ENCODE assay signal across 18 mouse cellular contexts in the genomic region with DNA sequence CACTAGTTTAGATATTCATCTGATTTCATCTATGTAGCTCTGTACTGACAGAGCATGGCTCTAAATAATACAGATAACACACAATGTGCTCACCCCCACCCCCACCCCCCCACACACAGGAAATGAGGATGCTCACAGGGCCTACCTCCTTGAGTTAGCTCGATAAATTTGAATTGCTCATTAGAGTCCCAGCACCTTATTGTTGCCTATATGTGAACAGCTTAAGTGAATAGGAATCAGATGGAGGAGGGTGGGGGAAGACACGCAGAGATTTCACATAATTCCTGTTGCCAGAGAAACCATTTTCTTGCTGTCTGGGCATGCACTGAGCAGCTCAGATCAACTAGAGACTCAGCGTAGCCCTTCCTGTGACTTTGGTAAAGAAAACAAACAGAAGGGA.
DNase-seq lines count a peak whose midpoint lies in the region; ATAC-seq lines count a peak whose summit lies in the region.
"Had no signal": no experiment of that assay in that cellular context is flagged by ENCODE, and none has a peak within 500 bp of the region (broad histone marks: within the 10 kb centered on the region; RNA-seq: fewer than 3 reads in every experiment).

No protein-coding gene starts in this region.

- no peak overlapping the region for H3K27ac ChIP-seq in midbrain, embryonic 11.5 days (ENCODE audit: low read depth, low read length)
- H3K27ac ChIP-seq: embryonic facial prominence, embryonic 13.5 days; liver, embryonic 12.5 days had no signal

- peak; percentile 91 for ATAC-seq in midbrain, embryonic 11.5 days (ENCODE audit: low FRiP score)
- ATAC-seq: intestine, embryonic 16.5 days; liver, embryonic 12.5 days; Patski had no signal

- no peak overlapping the region for H3K4me2 ChIP-seq in midbrain, embryonic 11.5 days
- H3K4me2 ChIP-seq: embryonic facial prominence, embryonic 13.5 days; liver, embryonic 12.5 days had no signal

- no peaks in the 10 kb centered on the region for H3K9me3 ChIP-seq in midbrain, embryonic 11.5 days (ENCODE audit: control insufficient read depth, low read length)
- H3K9me3 ChIP-seq: embryonic facial prominence, embryonic 13.5 days; liver, embryonic 12.5 days had no signal

- H3K4me3 ChIP-seq in midbrain, embryonic 11.5 days (ENCODE audit: low read depth, low read length) = no peak overlapping the region
- H3K4me3 ChIP-seq: embryonic facial prominence, embryonic 13.5 days; liver, embryonic 12.5 days had no signal

- H3K9ac ChIP-seq in midbrain, embryonic 11.5 days (ENCODE audit: low read length) = no peak overlapping the region
- H3K9ac ChIP-seq: embryonic facial prominence, embryonic 13.5 days; liver, embryonic 12.5 days had no signal

- H3K27me3 ChIP-seq in midbrain, embryonic 11.5 days (ENCODE audit: control insufficient read depth, insufficient read depth, low read length) = no peaks in the 10 kb centered on the region
- H3K27me3 ChIP-seq: embryonic facial prominence, embryonic 13.5 days; liver, embryonic 12.5 days; Patski had no signal

- H3K36me3 ChIP-seq in midbrain, embryonic 11.5 days (ENCODE audit: control insufficient read depth, insufficient read depth, low read length) = no peaks in the 10 kb centered on the region
- H3K36me3 ChIP-seq: embryonic facial prominence, embryonic 13.5 days; liver, embryonic 12.5 days had no signal

- WGBS in midbrain, embryonic 11.5 days = 7% methylated on average over 3 of the region's 3 CpGs

- peak; percentile 35 for DNase-seq in embryo, embryonic 10.5 days (ENCODE audit: low spot score)
- no peak for DNase-seq in embryo, embryonic 9.5 days (ENCODE audit: extremely low spot score)
- peak; percentile 23 for DNase-seq in right cerebral cortex, adult 18-20 months
- DNase-seq in right cerebral cortex, postnatal 14 days = no peak
- DNase-seq in midbrain, embryonic 11.5 days (ENCODE audit: low spot score, missing footprints) = peak; percentile 89
- DNase-seq in telencephalon, adult 2 months (ENCODE audit: low read depth, low spot score) = peak; percentile 36
- DNase-seq in adrenal gland, postnatal 14 days = no peak
- DNase-seq in testis, postnatal 14 days (ENCODE audit: low spot score) = no peak
- DNase-seq: adrenal gland, adult 2 months; cerebellum, adult 18-20 months; heart, adult 11 months; heart, postnatal 10 days; kidney, postnatal 4 days; lung, postnatal 10 days had no signal

- peaks cover 7% of the 10 kb centered on the region for H3K4me1 ChIP-seq in midbrain, embryonic 11.5 days (ENCODE audit: control insufficient read depth, insufficient read depth, low read length)
- H3K4me1 ChIP-seq: embryonic facial prominence, embryonic 13.5 days; liver, embryonic 12.5 days had no signal

Comparison
In these comparisons a context has a peak if more than half of its experiments do, and no peak if none do; other contexts are left out.
1. DNase-seq: peak in embryo, embryonic 10.5 days (single experiment), right cerebral cortex, adult 18-20 months (single experiment), midbrain, embryonic 11.5 days (single experiment) and telencephalon, adult 2 months (single experiment); none in embryo, embryonic 9.5 days (single experiment), right cerebral cortex, postnatal 14 days (single experiment), adrenal gland, postnatal 14 days (single experiment) and testis, postnatal 14 days (single experiment).